Mouse (Mus musculus) c-Kit-positive CD71-positive TER-119-positive erythroid progenitor cells, embryonic 14.5 days (primary cell): ENCODE results near the gene Ppp1r16b.
A peak's percentile ranks its signal among the peaks of the same experiment; 100 is the strongest.

Experiments used
- DNase-seq: peaks from one replicate; pipeline ENCODE4 v3.0.0-alpha.2; 2013; ENCODE audit warnings: low spot score

Gene Ppp1r16b

GRCm38 (mm10) chr2:158768771-158769170 lies 103.6 kb downstream of the Ppp1r16b start:
- DNase-seq: peak; percentile 53

GRCm38 (mm10) chr2:158770126-158770757 lies 105.0 kb downstream of the Ppp1r16b start:
- no peak for DNase-seq

GRCm38 (mm10) chr2:158771066-158771763 lies 106.0 kb downstream of the Ppp1r16b start:
- DNase-seq: no peak

GRCm38 (mm10) chr2:158772808-158773207 lies 107.6 kb downstream of the Ppp1r16b start:
- no peak for DNase-seq

- DNase-seq: no peak
These were observed 109.7 kb downstream of the Ppp1r16b start for GRCm38 (mm10) chr2:158774886-158775285.

GRCm38 (mm10) chr2:158776716-158777115 lies 111.5 kb downstream of the Ppp1r16b start:
- no peak for DNase-seq

GRCm38 (mm10) chr2:158777490-158777889 lies 112.3 kb downstream of the Ppp1r16b start:
- DNase-seq: no peak

- no peak for DNase-seq
These were observed 113.2 kb downstream of the Ppp1r16b start for GRCm38 (mm10) chr2:158778349-158778748.

- no peak for DNase-seq
These were observed 115.9 kb downstream of the Ppp1r16b start for GRCm38 (mm10) chr2:158781126-158781525.

- DNase-seq: no peak
These were observed 122.0 kb downstream of the Ppp1r16b start for GRCm38 (mm10) chr2:158786927-158787795.

- DNase-seq: peak; percentile 94
These were observed 129.4 kb downstream of the Ppp1r16b start, which contains the start of gene Dhx35 for GRCm38 (mm10) chr2:158794494-158795004. TSS of gene Dhx35 (plus strand) at chr2:158794807.

- DNase-seq: no peak
These were observed 129.8 kb downstream of the Ppp1r16b start for GRCm38 (mm10) chr2:158795043-158795442.

- no peak for DNase-seq
These were observed 130.7 kb downstream of the Ppp1r16b start for GRCm38 (mm10) chr2:158795875-158796274.

- no peak for DNase-seq
These were observed 134.1 kb downstream of the Ppp1r16b start for GRCm38 (mm10) chr2:158799328-158799727.

GRCm38 (mm10) chr2:158800788-158801187 lies 135.6 kb downstream of the Ppp1r16b start:
- DNase-seq: no peak

GRCm38 (mm10) chr2:158803575-158803974 lies 138.4 kb downstream of the Ppp1r16b start:
- no peak for DNase-seq

GRCm38 (mm10) chr2:158815686-158816085 lies 150.5 kb downstream of the Ppp1r16b start:
- no peak for DNase-seq
